ENCODE assay signal across 7 mouse cellular contexts in the genomic region with DNA sequence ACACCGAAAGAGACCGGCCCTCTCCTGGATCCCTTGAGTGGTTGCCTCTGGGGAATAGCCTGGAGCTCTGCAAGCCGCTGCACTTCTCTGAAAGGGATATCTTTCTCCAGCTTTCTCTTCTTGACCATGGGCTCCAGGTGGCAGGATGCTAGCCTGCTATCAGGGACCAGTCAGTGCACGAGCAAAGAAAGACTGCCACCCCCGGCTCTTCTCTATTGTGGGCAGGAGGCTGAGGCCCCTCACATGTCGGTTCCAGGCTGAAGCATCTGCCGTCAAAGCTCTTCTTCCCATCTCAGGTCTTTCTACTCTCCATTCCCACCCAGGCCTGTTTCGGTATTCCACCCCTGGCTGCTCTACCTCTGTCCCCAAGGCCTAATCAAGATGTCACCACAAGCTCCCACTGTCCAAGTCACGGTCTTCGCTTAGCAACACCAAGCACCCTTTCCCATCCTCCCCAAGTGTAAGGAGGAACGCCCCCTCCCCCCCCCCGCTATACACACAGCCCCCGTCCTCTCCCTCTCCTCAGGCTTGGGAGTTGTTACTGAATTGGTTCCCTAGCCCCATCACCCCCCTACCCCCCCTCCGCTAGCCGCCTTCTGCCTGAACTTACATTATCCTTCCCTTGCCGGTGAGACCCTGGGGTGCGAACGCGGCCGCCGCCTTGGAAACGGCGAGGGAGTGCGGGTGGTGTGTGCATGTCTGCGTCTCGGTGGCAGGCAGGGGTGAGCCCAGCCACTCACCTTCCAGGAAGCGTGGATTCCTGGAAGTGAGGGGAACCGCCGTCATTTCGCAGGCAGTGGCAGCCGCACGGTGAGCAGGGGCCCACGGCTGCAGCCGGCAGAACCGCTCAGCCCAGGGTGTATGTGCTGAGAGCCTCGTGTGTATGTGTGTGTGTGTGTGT. TPM values are rescaled to one million over a fixed set of nuclear protein-coding genes. Genes with fewer than 3 reads are reported as not detected.
DNase-seq lines count a peak whose midpoint lies in the region; ATAC-seq and TF ChIP-seq lines count a peak whose summit lies in the region.

Gene Ikzf4 (minus strand): TSS at position 881 of the 901 bp plus-strand sequence.

- ATAC-seq in forebrain, embryonic 14.5 days: peak; percentile 86
- ATAC-seq in hindbrain, embryonic 14.5 days (ENCODE audit: low FRiP score): peak; percentile 79
- peak; percentile 80 for ATAC-seq in megakaryocyte progenitor cell, adult 5-6 weeks (replicated peaks; ENCODE audit: poor library complexity)

- H3K9ac ChIP-seq in forebrain, embryonic 14.5 days (ENCODE audit: low read length): peak within 1 kb of the TSS; percentile 72
- H3K9ac ChIP-seq in hindbrain, embryonic 14.5 days: peak within 1 kb of the TSS; percentile 71

- TF ChIP-seq CTCF in brain, embryonic 14.5 days (IDR thresholded peaks at IDR 0.05; ENCODE audit: borderline replicate concordance, extremely low read depth, insufficient read depth, insufficient read length): no peak

- H3K36me3 ChIP-seq in forebrain, embryonic 14.5 days (ENCODE audit: control insufficient read depth, insufficient read depth, low read length): peaks cover 15% of the 10 kb centered on the region
- peaks cover 26% of the 10 kb centered on the region for H3K36me3 ChIP-seq in hindbrain, embryonic 14.5 days (replicated peaks; ENCODE audit: control insufficient read depth, insufficient read depth)
- no peaks in the 10 kb centered on the region for H3K36me3 ChIP-seq in splenic B cell, adult 2 months (ENCODE audit: control insufficient read depth, insufficient read depth, low read length, poor library complexity, severe bottlenecking)

- H3K27ac ChIP-seq in forebrain, embryonic 14.5 days (ENCODE audit: low read depth, low read length): peak within 1 kb of the TSS; percentile 86
- H3K27ac ChIP-seq in hindbrain, embryonic 14.5 days: peak within 1 kb of the TSS; percentile 94

- H3K27me3 ChIP-seq in forebrain, embryonic 14.5 days (replicated peaks; ENCODE audit: control insufficient read depth, insufficient read depth, low read length): no peaks in the 10 kb centered on the region
- H3K27me3 ChIP-seq in hindbrain, embryonic 14.5 days (ENCODE audit: control insufficient read depth, insufficient read depth, low read length): no peaks in the 10 kb centered on the region
- no peaks in the 10 kb centered on the region for H3K27me3 ChIP-seq in splenic B cell, adult 2 months (ENCODE audit: control insufficient read depth, insufficient read depth, low read length, poor library complexity, severe bottlenecking)

- peaks cover 5% of the 10 kb centered on the region for H3K4me1 ChIP-seq in forebrain, embryonic 14.5 days (ENCODE audit: control insufficient read depth, insufficient read depth, low read length)
- H3K4me1 ChIP-seq in hindbrain, embryonic 14.5 days (replicated peaks; ENCODE audit: control insufficient read depth, insufficient read depth, low read length): peaks cover 28% of the 10 kb centered on the region

- intact Hi-C loops in left cerebral cortex, postnatal 10 days (cut with DNase I): no loop called here

- peak within 1 kb of the TSS; percentile 52 for H3K4me3 ChIP-seq in forebrain, embryonic 14.5 days (ENCODE audit: low read depth, low read length)
- peak within 1 kb of the TSS; percentile 50 for H3K4me3 ChIP-seq in hindbrain, embryonic 14.5 days (replicated peaks; ENCODE audit: low read length)

- H3K4me2 ChIP-seq in forebrain, embryonic 14.5 days (ENCODE audit: low read length): peak within 1 kb of the TSS; percentile 68
- H3K4me2 ChIP-seq in hindbrain, embryonic 14.5 days (replicated peaks): peak within 1 kb of the TSS; percentile 67

- peak; percentile 76 for DNase-seq in Muller cell, postnatal 12 days (ENCODE audit: inconsistent ontology term)
- peak; percentile 83 for DNase-seq in brain, embryonic 14.5 days (ENCODE audit: low read depth)
- peak; percentile 69 for DNase-seq in forebrain, embryonic 14.5 days (ENCODE audit: low spot score)
- DNase-seq in hindbrain, embryonic 14.5 days (ENCODE audit: low spot score): peak; percentile 54
- peak in 1 of 2 experiments; percentile 68 for DNase-seq in left cerebral cortex, postnatal 10 days (ENCODE audit: extremely low spot score in 1 of 2, low spot score in 2 of 2)
- DNase-seq in splenic B cell, adult 2 months (ENCODE audit: low read depth, low spot score): peak; percentile 36

- 0 out of 2 replicates have a peak, but pooled peaks have one; percentile 21 for TF ChIP-seq POLR2A in brain, embryonic 14.5 days (IDR thresholded peaks at IDR 0.05; ENCODE audit: borderline replicate concordance, extremely low read depth, insufficient read depth, insufficient read length, poor library complexity, severe bottlenecking)

- WGBS in forebrain, embryonic 14.5 days: 2% methylated on average over 36 of the region's 36 CpGs
- 1% methylated on average over 35 of the region's 36 CpGs for WGBS in hindbrain, embryonic 14.5 days

- no peaks in the 10 kb centered on the region for H3K9me3 ChIP-seq in forebrain, embryonic 14.5 days (replicated peaks; ENCODE audit: control insufficient read depth, low read length)
- no peaks in the 10 kb centered on the region for H3K9me3 ChIP-seq in hindbrain, embryonic 14.5 days (ENCODE audit: control insufficient read depth, low read length)

RNA-seq across cellular contexts. Expression of gene Ikzf4, which starts in this region (rescaled TPM):
- 18.8 and 31.3 TPM in 2 replicates for polyA plus RNA-seq in brain, embryonic 14.5 days (2012; rRNA removed)
- polyA plus RNA-seq in forebrain, embryonic 14.5 days (2014; fragmentation: Nextera tagmentation; extraction: Ambion mirVana): 6.5 and 9.2 TPM in 2 replicates
- polyA plus RNA-seq in hindbrain, embryonic 14.5 days (2014; fragmentation: Nextera tagmentation; extraction: Ambion mirVana): 17.2 and 18.1 TPM in 2 replicates
- 10 to 100 TPM; 18.5 to 19.8 TPM for total RNA-seq in left cerebral cortex, postnatal 10 days (2021)
- 0.20 TPM in 1 of 2 replicates, not detected in the other for total RNA-seq in megakaryocyte progenitor cell, adult 5-6 weeks (2015)
- total RNA-seq in megakaryocyte progenitor cell, adult 5-6 weeks (2017): 0.04 TPM in 1 of 2 replicates, not detected in the other

Comparison
In these comparisons a context has a peak if more than half of its experiments do, and no peak if none do; other contexts are left out.
1. RNA of gene Ikzf4 (total RNA-seq): 18.5 to 19.8 TPM in left cerebral cortex, postnatal 10 days; 0.04 to 0.20 TPM in megakaryocyte progenitor cell, adult 5-6 weeks; every median in the first group is over 10 times any median in the second.
2. Peak in ATAC-seq in megakaryocyte progenitor cell, adult 5-6 weeks; RNA of the gene not detected or under 1 TPM.
3. Peak in every context shown above with its lines, with median percentiles within 50 percentile points of each other: ATAC-seq.